Mouse (Mus musculus) ovary, adult 18-20 months (tissue): ENCODE measurements around the gene Comt.

Experiments
- DNase-seq: peaks from one replicate; pipeline ENCODE4 v3.0.0; 2022; ENCODE audit warnings: low spot score, mixed read lengths

Gene Comt

DNA sequence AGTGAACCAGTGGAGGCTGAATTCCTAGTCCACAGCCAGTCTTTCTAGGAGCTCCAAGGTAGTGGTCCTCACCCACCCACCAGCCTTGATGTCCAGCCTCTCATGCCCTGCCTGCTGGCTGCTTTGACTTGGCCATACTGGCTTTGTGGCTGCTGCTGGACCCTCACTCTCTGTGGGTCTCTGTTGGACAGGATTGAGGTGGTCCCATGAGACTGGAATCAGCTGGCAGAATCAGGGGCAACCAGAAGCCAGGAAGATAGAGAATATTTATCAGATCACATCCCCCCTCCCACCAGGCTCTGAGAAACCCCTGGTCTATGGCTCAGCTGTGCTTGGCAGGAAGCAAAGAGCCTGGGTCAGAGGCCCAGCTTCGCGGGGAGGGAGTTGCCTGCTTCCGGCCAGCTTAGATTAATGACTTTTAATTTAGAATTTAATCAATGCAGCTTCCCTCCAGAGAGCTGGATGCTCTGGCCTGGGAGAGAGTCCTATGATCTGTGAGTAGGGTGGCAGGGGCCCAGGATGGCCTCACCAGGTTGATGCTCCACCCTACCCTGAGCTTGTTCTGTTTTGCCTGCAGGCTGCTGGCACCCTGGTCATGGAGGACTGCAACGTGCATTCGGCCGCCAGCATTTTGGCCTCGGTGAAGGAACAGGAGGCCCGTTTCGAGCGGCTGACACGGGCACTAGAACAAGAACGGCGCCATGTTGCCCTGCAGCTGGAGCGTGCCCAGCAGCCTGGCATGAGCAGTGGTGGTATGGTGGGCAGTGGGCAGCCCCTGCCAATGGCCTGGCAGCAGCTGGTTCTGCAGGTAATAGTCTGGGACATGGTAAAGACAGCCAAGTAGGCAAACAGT is 37.8 kb downstream of the Comt start:
- DNase-seq: no peak

DNA sequence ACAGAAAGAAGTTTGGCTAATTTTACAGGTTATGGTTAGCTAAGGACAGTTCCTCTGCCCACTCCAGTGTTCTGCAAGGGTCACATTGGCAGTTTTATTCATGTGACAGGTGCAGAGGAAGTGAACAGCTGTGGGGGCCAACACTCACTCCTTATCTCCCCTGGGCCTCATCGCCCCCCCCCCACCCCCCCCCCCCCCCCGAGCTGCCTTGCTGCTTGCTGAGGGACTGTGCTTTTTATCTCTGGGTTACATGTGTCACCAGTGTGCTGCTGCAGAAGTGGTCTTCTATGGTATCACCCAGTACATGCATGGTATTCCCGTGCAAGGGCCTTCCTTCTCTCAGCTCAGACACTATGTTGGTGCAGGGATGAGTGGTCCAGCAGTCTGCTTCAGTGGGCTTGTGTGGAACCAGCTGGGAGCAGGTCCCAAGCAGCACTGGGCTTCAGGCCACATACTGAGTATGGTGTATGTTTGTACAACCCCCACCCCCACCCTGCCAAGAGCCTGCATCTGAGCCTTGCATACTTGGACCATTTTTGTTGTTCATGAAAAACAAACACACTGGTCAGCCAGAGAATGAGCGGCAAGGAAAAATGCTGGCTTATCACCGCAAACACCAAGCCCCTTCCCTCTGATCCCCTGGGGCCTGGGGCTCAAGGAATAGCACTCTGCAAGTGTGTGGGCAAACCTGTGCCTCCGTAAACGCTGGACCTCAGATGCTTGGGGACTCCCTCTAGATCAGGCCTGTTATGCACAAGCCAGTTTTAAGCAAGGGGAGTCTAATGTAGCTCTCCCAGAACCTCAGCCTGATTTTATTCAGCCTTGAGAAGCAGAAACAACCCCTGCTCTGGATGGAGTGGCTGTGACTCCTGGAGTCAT is 38.7 kb downstream of the Comt start:
- DNase-seq: no peak

GRCm38 (mm10) chr16:18386972-18387371 is 39.7 kb downstream of the Comt start:
- no peak for DNase-seq

- DNase-seq: peak; percentile 58
These were observed 40.2 kb downstream of the Comt start for GRCm38 (mm10) chr16:18386451-18386850.

- no peak for DNase-seq
These were observed 41.2 kb downstream of the Comt start for GRCm38 (mm10) chr16:18385411-18385810.

GRCm38 (mm10) chr16:18384659-18385058 is 42.0 kb downstream of the Comt start:
- DNase-seq: no peak

DNA sequence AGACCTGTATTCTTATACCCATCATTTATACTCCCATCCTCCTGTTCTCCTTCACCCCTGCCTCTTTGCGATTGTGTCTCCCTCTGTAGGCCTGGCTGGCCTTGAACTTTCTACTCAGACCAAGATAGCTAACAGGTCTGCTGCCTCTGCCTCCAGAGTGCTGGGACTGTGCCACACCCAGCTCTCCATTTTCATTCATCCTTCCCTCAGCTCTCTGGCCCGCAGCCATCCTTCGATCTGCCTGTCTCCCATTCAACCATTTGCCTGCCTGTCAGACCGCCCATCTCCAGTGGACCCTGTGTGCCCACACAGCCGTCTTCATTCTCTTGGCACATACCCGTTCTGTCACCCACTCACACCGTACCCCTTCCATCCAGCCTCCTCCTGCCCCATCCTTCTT is 42.4 kb downstream of the Comt start:
- no peak for DNase-seq

DNA sequence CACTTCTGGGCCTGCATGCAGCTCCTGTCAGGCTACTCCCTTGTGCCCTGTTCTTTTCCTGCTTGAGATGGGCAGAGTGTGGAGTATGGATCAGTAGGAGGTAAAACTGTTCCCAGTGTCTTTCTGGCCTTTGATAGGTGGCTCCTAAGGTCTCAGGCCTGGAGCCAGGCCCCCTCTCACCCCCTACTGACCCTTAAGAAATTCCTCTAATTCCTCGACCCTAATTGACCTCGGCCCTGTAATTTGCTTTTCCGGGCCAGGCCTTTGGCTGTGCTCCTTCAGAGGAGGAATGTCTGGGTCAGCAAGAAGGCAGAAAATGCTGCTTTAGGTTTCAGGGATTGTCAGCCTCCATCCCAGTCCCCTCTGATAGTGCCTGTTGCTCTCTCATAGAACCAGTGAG is 42.9 kb downstream of the Comt start:
- DNase-seq: no peak

DNA sequence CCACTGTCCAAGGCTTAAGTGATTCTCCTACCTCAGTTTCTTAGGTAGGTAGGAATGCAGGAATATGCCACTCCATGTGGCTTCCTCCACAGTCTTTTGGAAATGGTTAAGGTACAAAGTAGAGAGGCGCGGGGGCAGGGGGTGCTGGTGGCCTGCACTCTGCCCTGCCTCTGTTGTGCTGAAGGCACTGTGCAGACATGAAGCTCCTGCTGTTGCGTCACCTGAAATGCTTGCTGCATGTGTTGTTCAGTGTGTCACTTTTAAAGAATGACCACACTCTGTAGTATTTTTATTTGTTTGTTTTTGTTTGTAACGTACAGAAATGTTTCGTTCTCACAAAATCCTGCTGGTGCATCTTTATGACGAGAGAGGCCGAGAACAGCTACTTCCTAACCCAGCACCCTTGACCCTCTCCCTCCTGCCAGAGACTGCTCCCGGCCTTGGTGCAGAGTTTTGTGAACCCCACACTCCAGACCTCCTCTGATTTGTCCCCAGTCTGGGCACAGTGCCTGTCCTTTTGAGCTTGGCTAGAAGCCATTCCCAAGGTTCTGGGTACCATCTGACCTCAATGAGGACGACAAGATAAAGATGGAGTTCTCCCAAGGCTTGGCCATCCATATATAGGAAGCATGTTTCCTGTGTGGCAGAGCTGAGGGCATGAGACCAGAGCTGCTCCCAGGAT is 43.5 kb downstream of the Comt start:
- peak; percentile 43 for DNase-seq

GRCm38 (mm10) chr16:18381621-18382258 is 44.9 kb downstream of the Comt start:
- no peak for DNase-seq

DNA sequence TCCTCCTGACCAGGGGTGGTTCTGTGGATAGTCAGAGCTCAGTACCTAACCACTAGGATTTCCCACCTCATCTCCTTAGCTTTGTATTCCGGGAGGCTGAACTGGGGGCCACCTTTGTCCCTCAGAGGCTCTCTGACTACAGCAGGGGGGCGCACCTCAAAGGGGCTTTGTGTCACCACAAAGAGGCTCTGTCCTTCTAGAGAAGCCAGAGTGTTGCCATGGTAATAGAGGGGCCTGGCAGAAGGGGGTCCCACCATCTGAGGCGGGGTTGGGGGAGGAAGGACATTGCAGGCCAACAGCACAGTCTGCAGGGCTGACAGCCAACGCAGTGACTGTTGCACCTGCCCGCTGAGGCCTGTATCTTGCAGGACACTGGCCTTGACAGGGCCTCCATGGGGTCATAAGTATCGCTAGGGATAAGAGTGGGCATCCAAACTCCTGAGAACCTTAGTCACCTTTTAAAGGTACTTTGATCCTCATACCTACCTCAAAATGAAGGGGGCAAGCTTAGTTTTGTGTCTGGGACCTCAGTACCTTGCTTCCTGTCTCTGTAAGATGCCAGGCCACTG is 46.1 kb downstream of the Comt start:
- DNase-seq: no peak

DNA sequence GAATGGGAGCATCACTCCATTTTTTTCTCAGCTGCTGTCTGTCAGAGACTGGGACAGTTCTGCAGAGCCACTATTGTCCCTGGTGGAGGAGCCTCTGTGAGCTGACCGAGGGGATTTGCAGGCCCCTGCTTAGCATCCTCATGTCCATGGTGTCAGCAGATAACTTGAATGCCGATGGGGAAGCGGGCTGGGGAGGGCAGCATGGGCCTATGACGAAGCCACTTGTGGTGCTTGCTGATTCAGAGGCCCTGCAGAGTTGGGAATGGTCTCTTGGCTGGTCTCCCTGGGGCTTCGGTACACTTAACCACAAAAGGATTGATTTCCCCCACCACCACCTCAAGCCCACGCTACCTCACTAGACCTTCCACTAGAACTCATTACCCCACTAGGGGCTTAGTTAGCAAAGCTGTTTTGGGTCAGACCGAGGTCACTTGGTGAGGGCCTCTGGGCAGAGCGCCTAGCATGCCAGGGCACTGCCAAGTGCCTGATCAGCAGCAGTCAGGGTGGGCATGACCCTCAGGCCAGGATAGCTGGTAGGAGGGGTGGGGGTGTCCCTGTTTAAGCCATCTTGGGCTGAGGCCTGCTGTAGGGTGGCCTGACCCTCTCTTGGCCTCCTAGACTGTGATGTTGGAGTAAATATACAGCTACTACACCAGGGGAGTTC is 47.2 kb downstream of the Comt start:
- DNase-seq: no peak

DNA sequence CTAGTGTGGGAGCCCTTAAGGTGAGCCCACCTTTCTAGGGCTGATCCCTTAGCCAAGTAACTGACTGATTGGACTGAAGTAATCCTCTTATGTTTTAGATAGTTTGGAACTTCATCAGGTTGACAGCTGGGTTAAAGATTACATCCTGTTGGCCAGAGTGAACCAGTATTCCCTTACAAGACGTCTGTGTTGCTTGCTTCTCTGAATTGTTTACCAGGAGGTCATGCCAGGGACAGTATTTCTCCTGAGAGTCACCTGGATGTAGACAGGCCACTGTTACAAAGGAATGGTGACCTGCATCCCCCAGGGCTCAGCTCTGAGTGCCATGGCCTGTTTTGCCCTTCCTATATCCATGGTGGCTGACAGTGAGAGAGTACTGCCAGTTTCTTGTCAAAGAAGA is 48.2 kb downstream of the Comt start:
- DNase-seq: no peak

DNA sequence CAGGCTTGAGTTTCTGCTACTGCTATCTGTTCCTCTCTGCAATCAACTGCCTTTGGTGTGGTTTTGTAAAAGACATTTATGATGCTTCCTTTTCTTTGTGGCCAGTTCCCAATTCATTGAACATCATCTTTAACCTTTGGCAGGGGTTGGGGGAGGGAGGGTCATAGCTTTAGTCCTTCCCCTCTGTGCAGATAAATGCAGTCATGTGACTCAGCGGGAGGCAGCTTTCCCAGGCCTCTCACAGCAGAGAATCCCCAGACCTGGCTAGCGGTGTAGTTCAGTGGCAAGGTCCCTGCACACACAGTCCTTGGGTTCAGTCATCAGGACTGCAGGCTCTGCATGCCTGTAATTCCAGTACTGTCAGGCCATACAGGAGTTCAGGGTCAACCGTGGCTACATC is 49.4 kb downstream of the Comt start:
- DNase-seq: no peak

GRCm38 (mm10) chr16:18376297-18376954 is 50.2 kb downstream of the Comt start:
- no peak for DNase-seq

GRCm38 (mm10) chr16:18373632-18374031 is 53.0 kb downstream of the Comt start:
- no peak for DNase-seq

DNA sequence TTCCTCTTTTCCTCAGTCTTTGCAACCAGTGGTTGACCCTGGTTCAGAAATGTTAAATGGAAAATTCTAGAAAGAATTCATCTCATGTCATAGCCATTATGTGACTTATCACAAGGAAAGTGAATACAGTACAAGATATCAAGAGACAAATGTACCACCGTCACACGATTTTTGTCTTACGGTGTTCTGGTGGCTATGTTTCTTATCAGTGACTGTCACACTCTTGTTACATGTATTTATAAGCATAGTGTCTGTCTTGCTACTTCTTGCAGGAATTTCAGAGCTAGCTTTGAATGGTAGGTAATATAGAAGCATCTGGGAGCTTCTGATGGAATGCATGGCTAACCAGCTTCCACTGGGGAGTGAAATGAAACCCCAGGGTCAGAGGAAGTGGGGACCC is 56.5 kb downstream of the Comt start:
- no peak for DNase-seq

- no peak for DNase-seq
These were observed 59.8 kb downstream of the Comt start for GRCm38 (mm10) chr16:18366849-18367248.

DNA sequence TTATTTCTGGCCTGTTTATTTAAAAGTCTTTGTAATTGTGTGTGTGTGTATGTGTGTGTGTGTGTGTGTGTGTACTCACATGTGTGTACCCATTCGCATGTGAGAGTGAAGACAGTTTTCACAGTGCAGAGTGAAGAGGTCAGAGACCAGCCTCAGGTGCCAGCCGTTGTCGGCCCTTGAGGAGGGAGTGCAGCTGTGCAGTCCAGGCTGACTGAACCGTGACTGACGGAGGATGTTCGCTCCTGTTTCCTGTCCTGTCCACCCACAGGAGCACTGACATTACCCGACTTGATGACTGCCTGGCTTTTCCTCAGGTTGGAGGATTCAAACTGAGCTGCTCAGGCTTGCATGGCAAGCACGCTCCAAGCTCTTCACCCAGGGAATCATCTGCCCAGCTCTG is 63.7 kb downstream of the Comt start:
- no peak for DNase-seq

GRCm38 (mm10) chr16:18360151-18360805 is 66.4 kb downstream of the Comt start:
- DNase-seq: no peak
